Mouse (Mus musculus): ENCODE measurements around the gene Rin2.

The Rin2 gene

GRCm38 (mm10) chr2:145903983-145904616 lies 229.1 kb downstream of the Rin2 start:
- peak; percentile 83 for DNase-seq

GRCm38 (mm10) chr2:145905156-145905555 lies 230.1 kb downstream of the Rin2 start:
- DNase-seq = peak; percentile 83

GRCm38 (mm10) chr2:145905884-145906283 lies 230.9 kb downstream of the Rin2 start:
- peak; percentile 12 for DNase-seq

GRCm38 (mm10) chr2:145920941-145921650 lies 246.1 kb downstream of the Rin2 start:
- DNase-seq = peak; percentile 69

- DNase-seq = peak; percentile 99
Observed at GRCm38 (mm10) chr2:145934339-145935231, 259.6 kb downstream of the Rin2 start, which contains the start of the genes Cfap61 and Crnkl1. TSS of gene Cfap61 (plus strand) at chr2:145934784. TSS of gene Crnkl1 (minus strand) at chr2:145935014.

GRCm38 (mm10) chr2:145936975-145937374 lies 262.0 kb downstream of the Rin2 start:
- peak; percentile 97 for DNase-seq
